Mouse (Mus musculus): ENCODE results near the gene Pip5k1b. TPM values are rescaled to one million over a fixed set of nuclear protein-coding genes. Genes with fewer than 3 reads are reported as not detected.

Gene Pip5k1b
- polyA plus RNA-seq, 1 experiment from 2014 or later, result 2.7 TPM

DNA sequence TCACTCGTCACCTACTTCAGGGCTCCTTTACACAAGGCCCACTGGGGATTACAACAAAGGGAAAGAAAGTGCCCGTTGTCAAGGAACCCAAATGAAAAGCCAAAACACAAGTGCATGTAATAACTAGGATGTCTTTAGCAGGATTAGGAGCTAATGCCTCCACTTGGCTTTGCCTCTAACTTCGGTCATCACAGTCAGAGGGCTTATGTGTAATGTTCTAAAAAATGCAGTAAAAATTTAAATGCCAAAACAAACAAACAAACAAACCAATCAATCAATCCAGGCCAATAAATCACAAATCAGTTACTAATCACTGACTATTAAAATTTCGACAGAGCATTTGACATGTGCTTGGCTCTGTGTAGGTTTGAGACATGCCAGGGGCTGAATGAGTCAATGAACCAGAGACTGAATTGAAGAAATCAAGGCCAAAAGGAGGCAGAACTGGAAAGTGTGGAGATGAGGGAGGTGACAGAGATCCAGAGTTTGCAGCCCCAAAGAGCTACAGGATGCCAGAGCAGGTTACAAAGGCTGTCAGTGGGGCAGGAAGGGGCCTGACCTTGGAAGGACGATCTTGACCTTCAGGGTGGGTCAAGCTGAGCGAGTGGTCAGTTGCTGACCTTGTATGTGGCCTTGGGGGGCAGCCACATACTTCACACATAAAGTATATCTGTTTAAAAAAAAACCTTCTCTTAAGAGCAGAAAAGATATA is 100.3 kb downstream of the Pip5k1b start:
- Histone ChIP-seq H3K4me1 (peaks cover 17% of the 10 kb centered on the region), H3K27me3 (0 out of 2 replicates have a peak, but pooled peaks cover 8% of the 10 kb centered on the region), H3K36me3 (no peaks in the 10 kb centered on the region), H3K4me3 (no peak overlapping the region), H3K9me3 (no peaks in the 10 kb centered on the region), H3K27ac (replicated peaks) (no peak overlapping the region), H3K4me2 (replicated peaks) (no peak overlapping the region), H3K9ac (replicated peaks) (no peak overlapping the region)
- no peak for ATAC-seq (ENCODE audit: low FRiP score, low read depth)
- 71% methylated on average over 6 of the region's 6 CpGs for WGBS

GRCm38 (mm10) chr19:24454451-24454850 is 101.2 kb downstream of the Pip5k1b start:
- no peaks in the 10 kb centered on the region for H3K36me3 ChIP-seq
- no peak overlapping the region for H3K4me3 ChIP-seq
- no peak overlapping the region for H3K4me2 ChIP-seq (replicated peaks)
- H3K27ac ChIP-seq (replicated peaks), result no peak overlapping the region
- H3K9me3 ChIP-seq, result no peaks in the 10 kb centered on the region
- no peak overlapping the region for H3K9ac ChIP-seq (replicated peaks)
- WGBS, result 90% methylated on average over 2 of the region's 2 CpGs
- 0 out of 2 replicates have a peak, but pooled peaks cover 8% of the 10 kb centered on the region for H3K27me3 ChIP-seq
- peaks cover 17% of the 10 kb centered on the region for H3K4me1 ChIP-seq
- no peak for ATAC-seq (ENCODE audit: low FRiP score, low read depth)

DNA sequence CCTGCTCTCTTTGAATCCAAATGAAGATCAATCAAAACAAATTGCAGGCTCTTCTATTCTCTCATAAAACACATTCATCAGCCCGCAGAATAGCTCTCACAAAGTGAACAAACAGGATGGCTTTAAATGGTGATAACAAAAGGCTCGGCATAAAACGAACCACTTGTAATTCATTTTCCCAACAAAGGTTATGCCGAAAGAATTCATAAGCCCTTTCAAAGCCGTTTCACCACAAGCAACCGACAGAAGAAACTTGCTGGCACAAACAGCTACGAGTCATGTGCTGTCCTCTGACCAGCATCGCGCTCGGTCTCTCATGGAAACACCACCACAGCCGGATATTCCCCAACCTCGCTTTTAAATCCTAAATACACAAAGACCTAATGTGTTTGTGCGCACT is 102.3 kb downstream of the Pip5k1b start:
- peak; percentile 20; the same call in 1 of the 2 replicates for ATAC-seq (ENCODE audit: low FRiP score, low read depth)
- H3K4me3 ChIP-seq, result no peak overlapping the region

GRCm38 (mm10) chr19:24452441-24452898 is 103.2 kb downstream of the Pip5k1b start:
- WGBS, result 21% methylated on average over 3 of the region's 3 CpGs
- 0 out of 2 replicates have a peak, but pooled peaks cover 8% of the 10 kb centered on the region for H3K27me3 ChIP-seq
- H3K36me3 ChIP-seq, result no peaks in the 10 kb centered on the region
- ATAC-seq (ENCODE audit: low FRiP score, low read depth), result peak; percentile 60
- H3K27ac ChIP-seq (replicated peaks), result peak overlapping the region; percentile 20
- no peaks in the 10 kb centered on the region for H3K9me3 ChIP-seq
- H3K9ac ChIP-seq (replicated peaks), result no peak overlapping the region
- no peak overlapping the region for H3K4me2 ChIP-seq (replicated peaks)
- H3K4me3 ChIP-seq, result no peak overlapping the region
- peaks cover 17% of the 10 kb centered on the region for H3K4me1 ChIP-seq

More for the DNA sequence above, 102.3 kb downstream of the Pip5k1b start:
- 34% methylated on average over 13 of the region's 13 CpGs for WGBS
- no peaks in the 10 kb centered on the region for H3K9me3 ChIP-seq
- no peaks in the 10 kb centered on the region for H3K36me3 ChIP-seq
- H3K4me1 ChIP-seq, result peaks cover 17% of the 10 kb centered on the region
- H3K9ac ChIP-seq (replicated peaks), result no peak overlapping the region
- H3K4me2 ChIP-seq (replicated peaks), result peak overlapping the region; percentile 25; the same call in 1 of the 2 replicates
- peak overlapping the region; percentile 52 for H3K27ac ChIP-seq (replicated peaks)
- H3K27me3 ChIP-seq, result 0 out of 2 replicates have a peak, but pooled peaks cover 8% of the 10 kb centered on the region

GRCm38 (mm10) chr19:24451626-24452025 is 104.0 kb downstream of the Pip5k1b start:
- WGBS, result 87% methylated on average over 3 of the region's 3 CpGs

DNA sequence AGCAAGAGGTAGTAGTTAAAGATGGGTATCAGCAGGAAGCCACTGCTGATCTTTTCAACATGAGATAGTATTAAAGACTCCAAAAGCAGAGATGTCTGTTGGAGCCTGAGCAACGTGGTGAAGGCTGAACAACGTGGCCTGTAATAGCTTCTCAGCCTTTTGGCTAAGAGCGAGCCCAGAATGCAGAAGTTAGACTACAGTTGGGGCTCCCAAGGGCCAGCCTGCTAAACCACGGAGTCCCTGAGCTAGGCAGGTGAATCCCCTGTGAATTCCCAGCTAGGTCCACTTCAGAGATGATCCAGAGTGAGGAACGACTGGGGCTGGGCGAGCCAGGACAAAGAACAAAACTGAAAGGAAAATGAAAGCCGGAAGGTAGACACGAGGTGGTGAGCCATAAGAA is 104.9 kb downstream of the Pip5k1b start:
- 93% methylated on average over 8 of the region's 8 CpGs for WGBS
- Histone ChIP-seq H3K27ac (replicated peaks) (no peak overlapping the region), H3K27me3 (no peaks in the 10 kb centered on the region), H3K9me3 (no peaks in the 10 kb centered on the region), H3K9ac (replicated peaks) (no peak overlapping the region), H3K36me3 (no peaks in the 10 kb centered on the region), H3K4me1 (peaks cover 17% of the 10 kb centered on the region), H3K4me2 (replicated peaks) (no peak overlapping the region), H3K4me3 (no peak overlapping the region)
- no peak for ATAC-seq (ENCODE audit: low FRiP score, low read depth)

More at GRCm38 (mm10) chr19:24451626-24452025, 104.0 kb downstream of the Pip5k1b start:
- Histone ChIP-seq H3K4me3 (no peak overlapping the region), H3K9me3 (no peaks in the 10 kb centered on the region), H3K36me3 (no peaks in the 10 kb centered on the region), H3K9ac (replicated peaks) (no peak overlapping the region), H3K4me2 (replicated peaks) (no peak overlapping the region), H3K27me3 (0 out of 2 replicates have a peak, but pooled peaks cover 4% of the 10 kb centered on the region), H3K27ac (replicated peaks) (peak overlapping the region; percentile 26; the same call in 1 of the 2 replicates), H3K4me1 (peaks cover 17% of the 10 kb centered on the region)
- no peak for ATAC-seq (ENCODE audit: low FRiP score, low read depth)

DNA sequence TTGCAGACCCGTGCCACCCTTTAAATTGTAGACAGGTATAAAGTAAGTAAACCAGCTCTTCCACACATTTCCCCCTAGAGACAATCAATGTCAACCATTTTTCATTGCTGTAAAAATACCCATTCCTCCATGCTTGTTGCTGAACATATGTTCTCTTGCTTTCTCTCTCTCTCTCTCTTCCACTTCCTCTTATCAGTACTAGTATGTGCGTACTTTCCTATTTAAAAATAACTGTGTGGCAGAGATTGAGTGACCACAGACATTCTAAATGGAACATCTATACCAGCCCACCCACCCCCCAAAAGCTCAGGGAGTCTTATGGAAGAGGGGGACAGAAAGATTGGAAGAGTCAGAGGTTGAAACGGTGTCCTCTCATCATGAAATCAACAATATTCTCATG is 111.3 kb downstream of the Pip5k1b start:
- no peaks in the 10 kb centered on the region for H3K9me3 ChIP-seq
- ATAC-seq (ENCODE audit: low FRiP score, low read depth), result no peak
- H3K4me2 ChIP-seq (replicated peaks), result no peak overlapping the region
- no peaks in the 10 kb centered on the region for H3K4me1 ChIP-seq
- H3K36me3 ChIP-seq, result no peaks in the 10 kb centered on the region
- no peaks in the 10 kb centered on the region for H3K27me3 ChIP-seq
- 92% methylated on average over 3 of the region's 3 CpGs for WGBS
- no peak overlapping the region for H3K4me3 ChIP-seq
- no peak overlapping the region for H3K9ac ChIP-seq (replicated peaks)
- no peak overlapping the region for H3K27ac ChIP-seq (replicated peaks)

- no peak overlapping the region for H3K4me3 ChIP-seq
- H3K4me1 ChIP-seq, result no peaks in the 10 kb centered on the region
- H3K27me3 ChIP-seq, result no peaks in the 10 kb centered on the region
- no peak for ATAC-seq (ENCODE audit: low FRiP score, low read depth)
- no peak overlapping the region for H3K9ac ChIP-seq (replicated peaks)
- H3K36me3 ChIP-seq, result no peaks in the 10 kb centered on the region
- no peak overlapping the region for H3K4me2 ChIP-seq (replicated peaks)
- 71% methylated on average over 4 of the region's 4 CpGs for whole genome bisulfite sequencing
- H3K9me3 ChIP-seq, result no peaks in the 10 kb centered on the region
- no peak overlapping the region for H3K27ac ChIP-seq (replicated peaks)
These were observed 116.0 kb downstream of the Pip5k1b start for GRCm38 (mm10) chr19:24439715-24440114.

DNA sequence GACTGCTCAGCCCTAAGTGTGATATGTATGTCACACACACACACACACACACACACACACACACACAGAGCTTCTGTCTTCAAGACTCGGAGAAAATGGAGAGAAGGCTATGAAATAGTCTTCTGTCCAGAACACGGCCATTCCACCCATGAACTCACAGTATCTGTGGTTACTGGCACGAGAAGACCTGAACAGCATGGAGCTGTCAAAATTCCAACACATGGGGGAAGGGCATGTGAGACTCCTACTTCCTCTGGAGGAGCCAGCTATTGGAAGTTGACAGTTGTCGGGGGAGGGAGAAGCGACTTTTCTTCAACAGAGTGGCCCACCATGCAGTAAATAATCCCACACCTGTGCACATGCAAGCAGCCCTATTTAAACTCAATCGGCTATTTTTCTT is 121.4 kb downstream of the Pip5k1b start:
- H3K36me3 ChIP-seq, result no peaks in the 10 kb centered on the region
- no peaks in the 10 kb centered on the region for H3K4me1 ChIP-seq
- no peak overlapping the region for H3K4me2 ChIP-seq (replicated peaks)
- no peak overlapping the region for H3K27ac ChIP-seq (replicated peaks)
- 86% methylated on average over 6 of the region's 6 CpGs for WGBS
- no peaks in the 10 kb centered on the region for H3K9me3 ChIP-seq
- no peaks in the 10 kb centered on the region for H3K27me3 ChIP-seq
- no peak overlapping the region for H3K4me3 ChIP-seq
- no peak for ATAC-seq (ENCODE audit: low FRiP score, low read depth)
- no peak overlapping the region for H3K9ac ChIP-seq (replicated peaks)

- Histone ChIP-seq H3K4me3 (no peak overlapping the region), H3K4me1 (no peaks in the 10 kb centered on the region), H3K27me3 (no peaks in the 10 kb centered on the region), H3K27ac (replicated peaks) (no peak overlapping the region), H3K9ac (replicated peaks) (no peak overlapping the region), H3K9me3 (no peaks in the 10 kb centered on the region), H3K36me3 (no peaks in the 10 kb centered on the region), H3K4me2 (replicated peaks) (no peak overlapping the region)
- ATAC-seq (ENCODE audit: low FRiP score, low read depth), result no peak
- whole genome bisulfite sequencing, result 86% methylated on average over 5 of the region's 5 CpGs
These were observed 123.2 kb downstream of the Pip5k1b start for GRCm38 (mm10) chr19:24432447-24432846.

GRCm38 (mm10) chr19:24431381-24431780 is 124.3 kb downstream of the Pip5k1b start:
- no peaks in the 10 kb centered on the region for H3K27me3 ChIP-seq
- no peaks in the 10 kb centered on the region for H3K9me3 ChIP-seq
- no peak for ATAC-seq (ENCODE audit: low FRiP score, low read depth)
- 97% methylated on average over 2 of the region's 2 CpGs for WGBS
- H3K4me2 ChIP-seq (replicated peaks), result no peak overlapping the region
- H3K27ac ChIP-seq (replicated peaks), result no peak overlapping the region
- H3K36me3 ChIP-seq, result no peaks in the 10 kb centered on the region
- H3K4me1 ChIP-seq, result no peaks in the 10 kb centered on the region
- H3K4me3 ChIP-seq, result no peak overlapping the region
- H3K9ac ChIP-seq (replicated peaks), result no peak overlapping the region

DNA sequence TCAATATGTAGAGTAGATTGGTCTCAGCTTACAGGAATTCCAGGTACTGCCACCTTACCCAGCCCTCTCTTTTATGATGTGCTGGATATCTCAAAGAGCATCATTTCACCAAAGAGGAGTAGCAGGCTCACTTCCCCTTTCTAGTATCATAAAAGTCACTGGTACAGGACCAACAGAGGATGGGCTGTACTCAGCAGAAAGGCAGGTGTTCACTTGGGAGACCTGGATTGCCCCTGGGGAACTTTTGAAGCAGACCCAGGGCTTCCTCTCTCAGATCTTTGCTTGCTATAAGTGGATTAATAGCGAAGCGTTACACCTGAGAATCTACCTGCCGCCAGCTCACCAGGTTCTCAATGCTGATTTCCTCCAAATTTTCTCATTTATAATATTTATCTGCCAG is 127.7 kb downstream of the Pip5k1b start:
- no peak overlapping the region for H3K27ac ChIP-seq (replicated peaks)
- 93% methylated on average over 3 of the region's 3 CpGs for WGBS
- no peak overlapping the region for H3K9ac ChIP-seq (replicated peaks)
- no peak for ATAC-seq (ENCODE audit: low FRiP score, low read depth)
- H3K4me1 ChIP-seq, result no peaks in the 10 kb centered on the region
- no peaks in the 10 kb centered on the region for H3K27me3 ChIP-seq
- no peak overlapping the region for H3K4me3 ChIP-seq
- no peaks in the 10 kb centered on the region for H3K9me3 ChIP-seq
- H3K4me2 ChIP-seq (replicated peaks), result no peak overlapping the region
- H3K36me3 ChIP-seq, result no peaks in the 10 kb centered on the region
